Mouse (Mus musculus) large intestine, adult 2 months (tissue): Measurements from ENCODE around the gene Rsph10b. TPM values are rescaled to one million over a fixed set of nuclear protein-coding genes. Genes with fewer than 3 reads are reported as not detected.

Source experiments
- DNase-seq: peaks from one replicate; pipeline ENCODE4 v3.0.0-alpha.2; 2012; ENCODE audit warnings: low read depth, low spot score
- WGBS: fragments of 180-500 bp; shearing (Covaris S2); methylation state at CpG from one replicate; pipeline ENCODE4 v1.1.7; 2018; 5-methylcytosine and 5-hydroxymethylcytosine counted together
- polyA plus RNA-seq: library from polyadenylated mRNA; depleted of rRNA; stranded (reverse); fragments of >200 nt; gene quantifications from 2 replicates; pipeline ENCODE4 v1.2.3, GENCODE M21; 2012; rRNA removed

Rsph10b gene
- polyA plus RNA-seq: 0.07 and 0.21 TPM in 2 replicates

DNA sequence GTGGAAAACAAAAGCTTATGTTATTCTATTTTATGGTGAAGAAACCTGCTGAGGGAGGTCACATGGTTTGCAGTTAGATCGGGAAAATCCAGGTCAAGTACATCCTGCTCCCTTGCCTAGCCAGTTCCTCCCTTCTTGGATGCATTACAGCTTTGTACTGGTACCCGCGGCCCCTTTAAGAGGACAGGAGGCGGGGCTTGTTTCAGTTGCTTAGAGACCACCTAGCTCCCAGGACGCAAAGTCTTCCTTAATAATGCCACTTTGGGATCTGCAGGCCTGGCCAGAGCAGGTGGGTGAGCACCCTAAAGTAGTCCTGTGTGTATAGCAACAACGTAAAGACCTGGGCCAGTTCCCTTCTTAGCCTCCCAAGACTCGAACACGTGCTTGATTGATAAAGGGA lies at the start of gene Rsph10b:
Rsph10b (plus strand) TSS at position 205 of the 400 bp plus-strand sequence.
- no peak for DNase-seq
- 32% methylated on average over 8 of the region's 8 CpGs for WGBS

GRCm38 (mm10) chr5:143885274-143885673 lies 47.6 kb upstream of the Rsph10b start:
- no peak for DNase-seq
- WGBS: 95% methylated on average over 3 of the region's 3 CpGs

GRCm38 (mm10) chr5:143890741-143891140 lies 42.1 kb upstream of the Rsph10b start:
- DNase-seq: peak; percentile 54
- WGBS: 21% methylated on average over 6 of the region's 6 CpGs

- WGBS: 89% methylated on average over 9 of the region's 9 CpGs
- DNase-seq: no peak
Observed at GRCm38 (mm10) chr5:143892255-143892886, 40.5 kb upstream of the Rsph10b start.

GRCm38 (mm10) chr5:143893396-143893795 lies 39.4 kb upstream of the Rsph10b start:
- 62% methylated on average over 5 of the region's 5 CpGs for WGBS
- DNase-seq: no peak

GRCm38 (mm10) chr5:143897635-143898330 lies 35.1 kb upstream of the Rsph10b start, which contains the start of gene Ankrd61:
Ankrd61 (minus strand) TSS chr5:143897685.
- no peak for DNase-seq
- WGBS: 89% methylated on average over 14 of the region's 14 CpGs

DNA sequence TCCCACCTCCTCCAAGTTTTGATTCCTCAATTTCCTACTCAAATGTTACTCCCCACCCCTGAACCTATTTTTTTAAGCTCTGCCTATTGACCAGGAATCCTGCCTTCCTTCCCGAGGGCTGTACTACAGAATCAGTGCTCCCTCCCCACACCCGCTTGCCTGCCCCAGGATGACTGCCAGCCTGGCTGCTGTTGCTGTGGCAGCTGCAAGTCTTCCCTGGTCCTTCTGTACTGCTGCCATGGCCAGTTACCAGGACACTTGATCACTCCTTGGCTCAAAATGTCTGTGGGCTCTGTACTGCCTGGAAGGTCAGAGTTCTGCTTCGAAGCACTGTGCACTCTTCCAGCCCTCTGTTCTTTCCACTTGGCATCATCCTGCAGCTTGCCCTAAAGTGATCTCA lies 30.7 kb upstream of the Rsph10b start:
- 71% methylated on average over 3 of the region's 3 CpGs for WGBS
- DNase-seq: no peak

DNA sequence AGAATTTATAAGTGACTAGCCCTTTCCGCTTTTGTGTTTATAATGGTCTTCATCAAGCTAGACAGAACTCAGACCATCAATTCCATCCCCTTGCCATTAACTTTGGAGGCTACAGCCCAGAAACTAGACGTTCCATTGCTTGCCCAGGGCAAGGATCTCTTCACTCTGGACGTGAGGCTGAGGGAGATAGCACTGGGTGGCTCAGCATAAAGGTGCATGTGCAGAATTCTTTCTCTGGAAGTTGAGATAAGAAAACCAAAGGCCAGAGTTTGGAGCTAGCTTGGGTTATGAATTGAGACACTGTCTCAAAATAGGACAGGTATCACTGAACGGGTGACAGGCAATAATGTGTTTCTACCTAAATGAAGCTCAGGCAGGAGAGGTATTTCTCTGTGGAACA lies 29.0 kb upstream of the Rsph10b start:
- 85% methylated on average over 4 of the region's 4 CpGs for WGBS
- no peak for DNase-seq

DNA sequence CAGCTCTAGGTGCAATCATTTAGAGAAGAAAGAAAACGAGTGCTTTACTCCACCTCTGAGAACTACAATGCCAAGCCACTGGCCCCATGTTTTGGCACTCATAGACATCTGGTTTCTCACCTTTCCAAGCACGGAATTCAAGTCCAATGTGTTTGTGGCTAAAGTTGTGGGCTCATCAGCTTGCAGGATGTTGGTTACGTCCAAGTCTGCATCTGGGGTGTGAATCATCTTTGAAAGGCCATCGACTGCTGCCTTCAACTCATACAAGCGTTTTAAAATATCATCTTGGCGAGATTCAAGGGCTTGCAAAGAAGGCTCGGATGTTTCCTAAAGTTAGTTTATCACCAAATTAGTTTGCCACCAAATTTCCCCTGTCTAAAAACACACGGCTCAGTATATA lies 26.4 kb upstream of the Rsph10b start:
- WGBS: 81% methylated on average over 8 of the region's 8 CpGs
- DNase-seq: no peak

GRCm38 (mm10) chr5:143908926-143909325 lies 23.9 kb upstream of the Rsph10b start:
- DNase-seq: peak; percentile 31
- WGBS: under 1% methylated on average over 9 of the region's 9 CpGs

DNA sequence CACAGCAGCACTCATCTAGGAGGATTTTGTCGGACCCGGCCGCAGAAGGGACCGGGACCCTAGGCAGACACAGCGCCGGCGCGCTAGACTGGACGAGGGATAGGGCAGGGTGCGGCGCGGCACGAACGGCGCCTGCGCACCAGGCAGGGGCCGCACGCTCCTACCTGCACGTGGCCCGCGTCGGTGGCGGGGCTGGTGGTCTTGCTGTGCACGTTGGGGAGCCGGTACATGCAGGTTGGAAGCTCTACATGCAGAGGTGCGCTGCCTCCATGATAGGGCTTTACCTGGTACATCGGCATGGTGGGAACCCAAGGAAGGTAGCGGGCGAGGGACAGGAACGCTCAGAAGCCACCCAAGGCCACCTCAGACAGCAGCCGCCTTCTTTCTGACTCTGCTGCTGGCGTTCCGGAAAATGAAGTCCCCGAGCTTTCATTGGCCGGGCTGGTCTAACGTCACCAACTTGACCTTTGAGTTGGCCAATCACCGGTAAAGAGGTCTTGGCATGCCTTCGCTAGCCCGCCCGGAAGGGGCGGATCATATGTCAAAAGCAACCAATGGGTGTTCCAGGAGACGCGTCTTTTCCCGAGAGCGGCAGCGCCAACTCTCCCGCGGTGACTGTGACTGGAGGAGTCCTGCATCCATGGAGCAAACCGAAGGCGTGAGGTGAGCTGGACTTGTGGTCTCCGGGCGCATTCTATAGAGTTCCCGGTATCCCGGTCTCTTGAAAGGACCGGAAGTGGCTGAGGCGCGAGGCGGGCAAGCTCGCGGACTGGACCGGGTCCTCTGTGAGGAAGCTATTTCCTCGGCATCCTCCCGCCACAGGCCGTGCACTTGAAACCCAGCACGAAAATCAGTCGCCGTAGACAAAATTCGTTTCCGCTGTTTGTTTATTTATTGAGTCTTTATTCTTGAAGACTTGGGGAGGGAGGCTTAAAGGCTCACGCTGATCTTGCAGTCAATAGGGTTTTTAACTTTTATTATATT lies 23.1 kb upstream of the Rsph10b start, which contains the start of the genes Aimp2 and Pms2:
Aimp2 (minus strand) TSS at position 431 of the 984 bp plus-strand sequence.
Pms2 (plus strand) TSS at position 548 of the 984 bp plus-strand sequence.
- peak; percentile 98 for DNase-seq
- whole genome bisulfite sequencing: under 1% methylated on average over 70 of the region's 70 CpGs

DNA sequence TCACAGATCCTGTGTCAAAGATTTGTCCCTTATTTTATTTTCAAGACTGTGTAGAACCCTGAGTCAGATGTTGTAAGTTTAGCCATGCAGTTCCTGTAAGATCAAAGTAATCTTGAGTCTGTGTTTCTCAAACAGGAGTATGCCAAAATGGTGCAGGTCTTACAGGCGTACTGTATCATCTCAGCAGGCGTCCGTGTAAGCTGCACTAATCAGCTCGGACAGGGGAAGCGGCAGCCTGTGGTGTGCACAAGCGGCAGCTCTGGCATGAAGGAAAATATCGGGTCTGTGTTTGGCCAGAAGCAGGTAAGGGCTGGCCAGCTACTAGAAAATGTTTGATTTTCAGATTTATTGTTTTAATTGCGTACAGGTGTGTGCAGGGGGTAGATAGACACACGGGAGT lies 16.6 kb upstream of the Rsph10b start:
- no peak for DNase-seq
- 68% methylated on average over 9 of the region's 9 CpGs for WGBS

- 32% methylated on average over 5 of the region's 5 CpGs for WGBS
- DNase-seq: peak; percentile 57
Observed at GRCm38 (mm10) chr5:143917418-143917817, 15.4 kb upstream of the Rsph10b start.

DNA sequence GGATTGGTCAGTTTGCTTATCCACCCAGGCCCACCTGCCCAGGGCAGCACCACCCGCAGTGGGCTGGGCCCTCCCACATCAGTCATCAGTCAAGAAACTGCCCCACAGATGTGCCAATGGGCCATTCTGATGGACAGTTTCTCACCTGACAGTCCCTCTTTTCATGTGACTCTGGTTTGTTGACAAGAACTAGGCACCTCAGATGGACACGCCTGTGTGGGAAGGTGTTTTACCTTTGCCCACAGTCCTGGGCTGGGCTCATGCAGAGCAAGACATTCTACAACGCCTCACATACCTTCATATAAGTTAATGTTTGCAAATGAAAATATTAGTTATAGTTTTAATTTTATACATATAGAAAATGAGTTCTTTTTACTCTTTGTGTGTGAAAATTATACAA lies 14.7 kb upstream of the Rsph10b start:
- DNase-seq: no peak
- 73% methylated on average over 3 of the region's 3 CpGs for WGBS

DNA sequence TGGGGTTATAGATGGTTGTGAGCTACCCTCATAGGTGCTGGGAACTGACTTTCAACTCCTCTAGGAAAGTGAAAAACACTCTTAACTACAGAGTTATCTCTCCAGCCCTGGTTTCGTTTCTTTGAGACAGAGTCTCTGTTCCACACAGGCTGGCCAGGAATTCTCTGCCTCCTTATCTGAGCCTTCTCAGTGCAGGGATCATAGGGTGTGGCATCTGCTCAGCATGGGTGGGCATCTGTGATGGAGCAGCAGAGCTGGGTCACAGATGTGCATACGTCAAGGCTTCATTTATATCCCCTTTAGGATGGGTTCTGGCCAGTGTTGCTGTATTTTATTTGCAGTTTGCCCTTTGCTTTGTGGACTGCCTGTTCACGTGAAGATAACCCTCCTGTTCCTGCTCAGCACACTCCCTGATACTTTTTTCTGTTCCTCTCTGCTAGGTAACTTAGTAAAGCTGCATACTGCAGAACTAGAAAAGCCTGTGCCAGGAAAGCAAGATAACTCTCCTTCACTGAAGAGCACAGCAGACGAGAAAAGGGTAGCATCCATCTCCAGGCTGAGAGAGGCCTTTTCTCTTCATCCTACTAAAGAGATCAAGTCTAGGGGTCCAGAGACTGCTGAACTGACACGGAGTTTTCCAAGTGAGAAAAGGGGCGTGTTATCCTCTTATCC lies 7.9 kb upstream of the Rsph10b start:
- WGBS: 82% methylated on average over 6 of the region's 6 CpGs
- no peak for DNase-seq

DNA sequence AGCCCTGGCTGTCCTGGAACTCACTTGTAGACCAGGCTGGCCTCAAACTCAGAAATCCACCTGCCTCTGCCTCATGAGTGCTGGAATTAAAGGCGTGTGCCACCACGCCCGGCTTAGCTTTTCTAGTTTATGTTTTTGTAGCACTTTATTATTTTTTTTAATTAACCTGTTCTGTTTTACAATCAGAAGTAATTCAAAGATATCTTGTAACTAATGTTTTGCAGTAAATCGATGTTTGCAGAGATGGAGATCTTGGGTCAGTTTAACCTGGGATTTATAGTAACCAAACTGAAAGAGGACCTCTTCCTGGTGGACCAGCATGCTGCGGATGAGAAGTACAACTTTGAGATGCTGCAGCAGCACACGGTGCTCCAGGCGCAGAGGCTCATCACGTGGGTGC lies 5.0 kb upstream of the Rsph10b start, which contains the start of gene Gm42421:
Gm42421 (plus strand) TSS at position 301 of the 400 bp plus-strand sequence.
- WGBS: 94% methylated on average over 8 of the region's 8 CpGs
- no peak for DNase-seq

DNA sequence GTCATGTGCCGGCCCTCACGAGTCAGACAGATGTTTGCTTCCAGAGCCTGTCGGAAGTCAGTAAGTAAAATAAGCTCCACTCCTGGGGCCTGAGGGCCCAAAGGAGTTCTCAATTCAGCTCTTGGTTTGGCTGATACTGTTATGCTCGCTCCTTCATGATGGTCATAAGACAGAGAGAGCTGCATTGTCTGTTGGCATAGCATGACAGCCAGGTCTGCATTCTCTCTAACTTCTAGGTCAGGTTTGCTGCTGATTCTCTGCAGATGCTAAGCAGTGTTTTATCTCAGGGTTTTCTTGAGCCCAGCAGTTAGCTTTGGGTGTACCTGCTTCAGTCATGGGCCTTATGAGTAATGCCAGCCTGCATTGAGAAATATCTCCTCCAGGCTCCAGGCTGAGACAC lies 3.5 kb upstream of the Rsph10b start:
- no peak for DNase-seq
- 87% methylated on average over 4 of the region's 4 CpGs for WGBS

- no peak for DNase-seq
- 96% methylated on average over 12 of the region's 12 CpGs for WGBS
Observed at GRCm38 (mm10) chr5:143930656-143931055, 2.2 kb upstream of the Rsph10b start.

GRCm38 (mm10) chr5:143931863-143932580 lies 813 bp upstream of the Rsph10b start:
- peak; percentile 31 for DNase-seq
- WGBS: 49% methylated on average over 6 of the region's 6 CpGs
